Mouse (Mus musculus) adrenal gland, adult 2 months (tissue): ENCODE data around the gene Gm49450. TPM values are rescaled to one million over a fixed set of nuclear protein-coding genes. Genes with fewer than 3 reads are reported as not detected.

Experiments
- DNase-seq: peaks from one replicate; pipeline ENCODE4 v3.0.0; 2021
- polyA plus RNA-seq: library from polyadenylated mRNA; depleted of rRNA; stranded (reverse); fragments of >200 nt; gene quantifications from 2 replicates; pipeline ENCODE4 v1.2.3, GENCODE M21; 2012; rRNA removed
- total RNA-seq, 2 experiments: library from RNA; stranded (reverse); gene quantifications; 2 replicates each; pipeline ENCODE4 v1.2.3; 2021

Gm49450 gene
- total and polyA plus RNA-seq, 3 experiments = 10.9 to 49.5 TPM; not detected in 1

DNA sequence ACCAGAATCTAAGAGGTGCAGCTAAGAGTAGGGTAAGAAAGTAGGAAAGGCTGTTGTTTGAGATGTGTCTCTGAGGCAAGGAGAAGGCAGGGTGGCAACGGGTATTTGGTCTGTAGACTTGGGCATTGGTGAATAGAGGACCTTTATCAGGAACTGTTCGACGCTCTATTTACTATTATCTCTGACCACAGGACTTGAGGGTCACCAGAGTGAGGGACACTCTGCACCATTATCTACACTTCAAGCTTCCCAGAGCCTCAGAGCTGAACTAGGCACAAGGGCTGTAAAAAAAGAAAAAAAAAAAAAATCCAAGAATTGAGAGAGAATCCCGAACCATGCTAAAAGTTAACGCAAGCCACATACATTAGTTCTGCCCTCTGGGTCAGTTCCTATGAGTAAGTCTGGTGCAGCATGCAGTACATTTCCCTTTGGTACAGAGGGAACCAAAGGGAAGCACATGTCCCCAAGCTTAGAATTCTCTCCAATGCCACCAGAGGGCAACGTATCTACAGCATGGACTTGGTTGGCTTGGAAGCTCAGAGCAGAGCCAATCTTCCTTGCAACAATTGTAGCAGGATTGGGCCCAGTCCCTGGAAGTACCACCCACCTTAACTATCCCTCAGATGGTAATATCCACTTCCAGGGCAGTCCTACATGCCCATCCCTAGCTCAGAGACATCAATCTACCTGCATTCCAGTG, 61.3 kb downstream of the Gm49450 start:
- peak; percentile 82 for DNase-seq

GRCm38 (mm10) chr15:98891198-98891742, 62.1 kb downstream of the Gm49450 start:
- DNase-seq = no peak

DNA sequence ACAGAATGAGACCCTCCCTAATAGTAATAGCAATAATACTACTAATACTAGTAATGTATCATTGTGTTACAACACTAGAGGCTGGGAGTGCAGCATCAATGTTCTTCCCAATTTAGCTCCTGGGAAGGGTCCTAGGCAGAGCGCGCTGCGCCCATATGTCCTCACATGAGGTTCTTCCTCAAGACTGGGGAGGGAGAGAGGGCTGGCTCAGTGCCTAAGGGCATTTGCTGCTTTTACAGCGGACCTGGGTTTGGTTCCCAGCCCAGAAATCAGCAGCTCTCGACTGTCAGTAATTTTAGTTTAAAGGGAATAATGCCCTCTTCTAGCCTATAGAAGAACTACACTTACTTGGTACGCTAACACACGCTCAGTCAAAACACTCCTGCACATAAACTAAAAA, 65.8 kb downstream of the Gm49450 start:
- no peak for DNase-seq

GRCm38 (mm10) chr15:98886667-98887387, 66.5 kb downstream of the Gm49450 start:
- no peak for DNase-seq

GRCm38 (mm10) chr15:98884106-98884505, 69.2 kb downstream of the Gm49450 start:
- no peak for DNase-seq

- DNase-seq = peak; percentile 68
Measured at GRCm38 (mm10) chr15:98883661-98884060, 69.7 kb downstream of the Gm49450 start.

Other genes with a start within 250 kb of the Gm49450 start
- gene Ccdc65, start 245.3 kb downstream of the Gm49450 start, total RNA-seq = under 1 TPM; 0.32 to 0.62 TPM
- 0.11 and 0.23 TPM in 2 replicates for gene Ccdc65, start 245.3 kb downstream of the Gm49450 start, polyA plus RNA-seq
- 1 to 10 TPM; 4.9 to 9.3 TPM for gene Fkbp11, start 225.4 kb downstream of the Gm49450 start, total RNA-seq
- gene Fkbp11, start 225.4 kb downstream of the Gm49450 start, polyA plus RNA-seq = 8.4 and 10.0 TPM in 2 replicates
- 100 to 1,000 TPM; 130 to 136 TPM for gene Arf3, start 190.3 kb downstream of the Gm49450 start, total RNA-seq
- gene Arf3, start 190.3 kb downstream of the Gm49450 start, polyA plus RNA-seq = 82.4 and 106 TPM in 2 replicates
- gene Wnt10b, start 175.4 kb downstream of the Gm49450 start, total RNA-seq = 1 to 10 TPM in 1 of 2 experiments, under 1 TPM in 1; 0.84 to 2.2 TPM
- gene Wnt10b, start 175.4 kb downstream of the Gm49450 start, polyA plus RNA-seq = 0.45 and 2.2 TPM in 2 replicates
- not detected for gene Wnt1, start 163.7 kb downstream of the Gm49450 start, total RNA-seq
- gene Wnt1, start 163.7 kb downstream of the Gm49450 start, polyA plus RNA-seq = 0.08 TPM in 1 of 2 replicates, not detected in the other
- gene Ddn, start 144.1 kb downstream of the Gm49450 start, total RNA-seq = under 1 TPM in 1 of 2 experiments, not detected in 1; 0.35 TPM
- 0.03 and 0.08 TPM in 2 replicates for gene Ddn, start 144.1 kb downstream of the Gm49450 start, polyA plus RNA-seq
- gene Prkag1, start 122.0 kb downstream of the Gm49450 start, total RNA-seq = 10 to 100 TPM; 77.1 to 79.8 TPM
- gene Prkag1, start 122.0 kb downstream of the Gm49450 start, polyA plus RNA-seq = 54.9 and 57.3 TPM in 2 replicates
- gene Kmt2d, start 82.3 kb downstream of the Gm49450 start, total RNA-seq = 10 to 100 TPM; 36.8 to 58.2 TPM
- gene Kmt2d, start 82.3 kb downstream of the Gm49450 start, polyA plus RNA-seq = 21.0 and 22.3 TPM in 2 replicates
- 1 to 10 TPM in 1 of 2 experiments, under 1 TPM in 1; 0.69 to 3.6 TPM for gene Rhebl1, start 59.0 kb downstream of the Gm49450 start, total RNA-seq
- gene Rhebl1, start 59.0 kb downstream of the Gm49450 start, polyA plus RNA-seq = 1.3 and 2.0 TPM in 2 replicates
- gene Dhh, start 55.0 kb downstream of the Gm49450 start, total RNA-seq = 1 to 10 TPM; 2.3 to 3.5 TPM
- gene Dhh, start 55.0 kb downstream of the Gm49450 start, polyA plus RNA-seq = 3.1 and 3.8 TPM in 2 replicates
- gene Lmbr1l, start 35.3 kb downstream of the Gm49450 start, total RNA-seq = 10 to 100 TPM; 11.5 to 14.2 TPM
- gene Lmbr1l, start 35.3 kb downstream of the Gm49450 start, polyA plus RNA-seq = 36.3 and 58.5 TPM in 2 replicates
- 100 to 1,000 TPM; 235 to 261 TPM for gene Tuba1b, start 19.0 kb downstream of the Gm49450 start, total RNA-seq
- gene Tuba1b, start 19.0 kb downstream of the Gm49450 start, polyA plus RNA-seq = 616 and 725 TPM in 2 replicates
- gene Tuba1a, start 152 bp upstream of the Gm49450 start, total RNA-seq = 100 to 1,000 TPM in 1 of 2 experiments, 10 to 100 TPM in 1; 63.2 to 125 TPM
- 128 and 133 TPM in 2 replicates for gene Tuba1a, start 152 bp upstream of the Gm49450 start, polyA plus RNA-seq
- 100 to 1,000 TPM; 270 to 284 TPM for gene Tuba1c, start 76.3 kb upstream of the Gm49450 start, total RNA-seq
- gene Tuba1c, start 76.3 kb upstream of the Gm49450 start, polyA plus RNA-seq = 205 and 318 TPM in 2 replicates
- under 1 TPM; 0.43 to 0.86 TPM for gene Prph, start 101.6 kb upstream of the Gm49450 start, total RNA-seq
- gene Prph, start 101.6 kb upstream of the Gm49450 start, polyA plus RNA-seq = 2.4 and 8.5 TPM in 2 replicates
- under 1 TPM; 0.73 to 0.78 TPM for gene Troap, start 121.0 kb upstream of the Gm49450 start, total RNA-seq
- gene Troap, start 121.0 kb upstream of the Gm49450 start, polyA plus RNA-seq = 2.8 and 5.2 TPM in 2 replicates
- not detected for gene C1ql4, start 134.3 kb upstream of the Gm49450 start, total RNA-seq
- not detected in 2 replicates for gene C1ql4, start 134.3 kb upstream of the Gm49450 start, polyA plus RNA-seq
- 1 to 10 TPM; 3.2 to 4.4 TPM for gene Dnajc22, start 139.6 kb upstream of the Gm49450 start, total RNA-seq
- gene Dnajc22, start 139.6 kb upstream of the Gm49450 start, polyA plus RNA-seq = 0.29 and 0.31 TPM in 2 replicates
- 10 to 100 TPM; 14.0 to 15.6 TPM for gene Spats2, start 172.4 kb upstream of the Gm49450 start, total RNA-seq
- gene Spats2, start 172.4 kb upstream of the Gm49450 start, polyA plus RNA-seq = 5.6 and 7.6 TPM in 2 replicates